Mouse (Mus musculus) telencephalon, adult 2 months (tissue): ENCODE data around the gene Ralb.

Experiments used
- DNase-seq: peaks from one replicate; pipeline ENCODE4 v3.0.0-alpha.2; 2011; ENCODE audit warnings: low read depth, low spot score

The Ralb gene

DNA sequence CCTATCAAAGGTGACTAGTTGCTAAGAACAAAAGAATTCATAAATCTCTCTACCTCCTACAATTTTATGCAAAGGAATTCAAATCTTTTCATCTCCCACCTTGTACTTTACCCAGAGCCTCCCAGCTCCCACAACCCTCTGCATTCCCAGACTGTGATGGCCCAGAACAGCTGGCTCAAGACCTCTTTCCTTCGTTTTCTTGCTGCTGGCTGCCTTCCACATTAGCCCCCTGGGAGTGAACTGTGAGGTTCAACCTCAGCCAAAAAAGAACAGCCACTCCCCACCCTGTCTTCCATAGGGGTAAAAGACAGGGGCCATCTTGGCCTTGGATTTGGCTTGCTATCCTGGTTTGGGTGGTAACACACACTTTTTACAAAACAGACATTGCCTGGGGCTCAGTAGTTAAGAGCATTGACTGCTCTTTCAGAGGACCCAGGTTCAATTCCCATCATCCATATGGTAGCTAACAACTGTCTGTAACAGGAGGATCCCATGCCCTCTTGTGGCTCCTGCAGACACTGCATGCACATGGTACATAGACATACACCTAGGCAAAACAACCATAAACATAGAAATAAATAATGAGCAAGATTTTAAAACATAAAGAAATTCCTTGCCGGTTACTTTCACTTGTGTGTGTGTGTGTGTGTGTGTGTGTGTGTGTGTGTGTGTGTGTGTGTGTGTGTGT, 10.4 kb downstream of the Ralb start:
- DNase-seq: no peak

GRCm38 (mm10) chr1:119492505-119492904, 12.1 kb downstream of the Ralb start:
- no peak for DNase-seq

GRCm38 (mm10) chr1:119492097-119492496, 12.5 kb downstream of the Ralb start:
- no peak for DNase-seq

DNA sequence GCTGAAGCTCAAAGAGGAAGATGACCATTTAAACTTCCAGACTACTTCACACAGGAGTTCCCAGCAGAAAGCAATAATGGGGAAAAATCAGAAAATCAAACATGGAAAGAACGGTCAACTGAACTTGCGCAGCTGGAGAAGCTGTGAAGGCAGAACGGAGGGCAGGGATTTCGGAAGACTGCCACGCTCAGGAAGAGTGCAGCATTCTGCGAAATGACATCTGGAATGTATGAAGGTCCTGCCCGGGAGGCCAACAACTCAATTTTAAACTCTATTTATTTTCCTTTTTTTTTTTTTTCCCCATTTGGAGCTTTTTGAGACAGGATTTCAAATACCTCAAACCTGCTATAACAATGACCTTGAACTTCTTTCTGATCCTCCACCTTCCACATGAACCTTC, 13.8 kb downstream of the Ralb start:
- no peak for DNase-seq

DNA sequence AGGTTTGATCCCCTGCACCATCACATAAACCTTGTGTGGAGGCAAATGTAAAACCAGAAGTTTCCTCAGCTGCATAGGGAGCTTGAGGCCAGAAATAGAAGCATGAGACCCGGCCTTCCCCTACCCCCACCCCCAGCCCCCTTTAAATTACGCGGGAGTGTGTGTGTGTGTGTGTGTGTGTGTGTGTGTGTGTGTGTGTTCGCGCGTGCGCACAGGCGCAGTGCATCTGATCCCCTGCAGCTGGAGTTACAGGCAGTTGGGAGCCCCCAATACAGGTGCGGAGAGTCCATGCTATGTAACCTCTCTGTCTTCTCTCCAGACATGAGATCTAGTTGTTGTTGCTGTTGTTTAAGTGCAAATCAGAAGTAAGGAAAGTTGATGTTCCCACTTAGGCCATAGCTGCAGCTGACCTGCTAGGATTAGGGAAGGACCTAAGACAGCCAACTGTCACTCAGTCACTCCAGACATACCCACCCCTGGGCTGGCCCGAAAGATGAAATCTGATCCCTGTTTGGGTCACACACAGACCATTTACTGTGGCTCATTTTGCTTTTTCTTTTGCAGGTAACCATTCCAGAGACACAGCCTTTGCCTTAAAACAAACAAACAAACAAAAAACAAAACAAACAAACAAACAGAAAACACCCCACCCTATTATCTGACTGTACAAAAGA, 16.5 kb downstream of the Ralb start:
- no peak for DNase-seq

GRCm38 (mm10) chr1:119485825-119486224, 18.8 kb downstream of the Ralb start:
- no peak for DNase-seq

- no peak for DNase-seq
These were observed 20.1 kb downstream of the Ralb start for GRCm38 (mm10) chr1:119484457-119484856.

GRCm38 (mm10) chr1:119482891-119483290, 21.7 kb downstream of the Ralb start:
- no peak for DNase-seq

- no peak for DNase-seq
These were observed 23.2 kb downstream of the Ralb start for GRCm38 (mm10) chr1:119481205-119481932.

GRCm38 (mm10) chr1:119480678-119481077, 23.9 kb downstream of the Ralb start:
- DNase-seq: no peak

DNA sequence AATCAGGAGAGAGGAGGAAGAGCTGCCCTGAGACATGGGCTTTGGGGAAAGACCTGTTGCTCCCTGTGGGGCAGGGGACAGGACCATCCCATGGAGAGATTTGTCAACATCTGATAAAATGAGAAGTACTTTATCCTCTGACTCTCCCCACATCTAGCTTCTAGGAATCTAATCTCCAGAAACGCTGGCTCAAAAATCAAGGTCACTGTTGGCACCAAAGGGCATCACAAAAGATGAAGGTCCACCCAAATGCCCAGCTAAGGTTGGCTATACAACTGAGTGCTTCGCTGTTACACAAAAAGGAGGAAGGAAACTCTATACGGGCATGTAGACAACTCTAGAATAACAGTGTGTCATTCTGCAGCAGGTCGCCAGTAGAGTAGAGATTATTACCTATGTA, 25.0 kb downstream of the Ralb start:
- no peak for DNase-seq

DNA sequence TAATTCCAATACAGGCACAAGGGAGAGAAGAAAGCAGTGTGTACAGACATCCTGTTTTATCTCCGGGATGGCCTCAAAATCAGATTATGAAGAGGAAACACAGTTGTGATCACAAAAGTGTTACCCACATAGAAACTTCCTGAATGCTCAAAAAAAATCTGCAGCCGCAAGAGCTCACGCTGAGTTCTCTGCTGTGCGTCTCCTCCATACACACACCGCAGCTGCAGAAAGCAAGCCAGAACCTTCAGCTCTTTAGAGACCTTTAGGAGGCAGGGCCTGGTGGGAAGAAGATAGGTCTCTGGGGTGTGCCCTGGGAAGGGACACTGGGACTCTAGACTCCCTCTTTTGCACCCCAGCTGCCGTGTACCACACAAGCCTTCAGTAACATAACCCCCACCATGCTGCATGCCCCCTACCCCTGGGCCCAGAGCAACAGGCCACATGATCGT, 27.7 kb downstream of the Ralb start:
- DNase-seq: no peak

DNA sequence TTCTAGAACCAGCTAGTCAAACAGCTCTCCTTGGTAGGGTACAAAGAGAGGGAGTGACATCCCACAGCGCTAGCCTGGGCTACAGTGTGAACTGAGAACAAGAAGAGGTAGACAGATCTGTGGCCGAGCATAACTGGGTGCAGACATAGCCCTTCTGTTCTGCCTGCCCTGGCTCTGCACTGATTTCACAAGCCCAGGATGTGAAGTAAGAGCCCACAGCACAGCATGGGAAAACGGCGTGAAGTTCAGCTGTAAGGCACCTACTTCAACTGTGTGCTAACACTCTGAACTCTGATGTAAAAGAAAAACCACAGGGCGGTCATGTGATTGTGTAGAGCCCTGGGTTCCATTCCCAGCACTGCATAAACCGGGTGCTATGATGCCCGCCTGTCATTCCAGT, 29.9 kb downstream of the Ralb start:
- DNase-seq: no peak

- DNase-seq: no peak
These were observed 31.9 kb downstream of the Ralb start for GRCm38 (mm10) chr1:119472648-119473047.

DNA sequence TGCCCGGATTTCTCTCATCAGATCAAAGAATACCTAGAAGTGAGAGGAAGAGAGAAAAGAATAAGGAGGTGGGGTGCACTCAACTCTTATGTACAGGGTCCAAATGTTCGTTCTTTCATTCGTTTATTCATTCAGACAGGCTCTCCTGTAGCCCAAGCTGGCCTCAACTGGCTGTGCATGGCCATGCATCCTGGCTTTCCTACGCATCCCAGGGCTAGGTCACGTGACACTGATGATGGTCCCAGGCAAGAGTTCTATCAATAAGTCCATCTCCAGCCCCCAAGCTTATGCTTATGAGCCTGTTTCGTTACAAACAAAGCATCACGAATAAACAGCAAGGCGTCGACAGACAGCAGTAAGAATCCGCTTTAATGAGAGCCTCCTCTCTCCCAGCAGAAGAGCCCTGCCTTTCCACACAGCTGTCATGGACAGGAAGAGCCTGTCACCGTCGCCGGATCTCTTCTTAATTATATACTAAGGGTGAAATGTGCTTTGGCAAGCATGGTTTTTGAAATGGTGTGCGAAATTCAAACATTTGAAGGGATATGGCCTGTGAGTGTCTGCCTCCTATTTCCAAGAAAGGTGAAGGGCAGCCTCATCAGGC, 32.7 kb downstream of the Ralb start:
- DNase-seq: no peak

GRCm38 (mm10) chr1:119463386-119463785, 41.2 kb downstream of the Ralb start:
- no peak for DNase-seq

- DNase-seq: no peak
These were observed 44.5 kb downstream of the Ralb start for GRCm38 (mm10) chr1:119460062-119460461.

DNA sequence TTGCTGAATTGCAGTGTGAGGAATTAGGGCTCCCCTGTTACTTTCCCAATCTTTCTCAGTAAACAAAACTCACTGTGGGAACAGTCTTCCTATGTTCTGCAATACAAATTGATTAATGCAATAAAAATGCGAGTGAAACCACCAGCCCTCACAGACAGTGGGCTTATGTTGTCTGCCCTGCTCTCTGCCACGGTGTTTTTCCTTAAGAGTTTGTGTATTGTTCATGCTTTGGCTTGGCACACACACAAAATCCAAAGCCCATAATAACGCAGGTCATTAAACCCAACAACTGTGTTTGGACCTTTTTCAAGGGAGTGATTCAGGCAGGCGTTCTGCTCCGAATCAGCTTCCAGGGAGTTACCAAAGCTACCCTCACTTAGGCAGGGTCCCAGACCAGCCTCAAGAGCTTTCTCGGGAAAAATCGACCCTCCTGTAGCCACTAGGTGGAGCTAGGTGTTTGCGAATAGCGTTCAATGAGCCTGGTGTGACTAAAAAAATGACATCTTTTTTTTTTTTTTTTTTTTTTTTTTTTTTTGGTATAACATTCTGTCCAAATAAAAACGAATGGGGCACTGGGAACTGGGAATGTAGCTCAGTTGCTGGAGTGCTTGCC, 46.5 kb downstream of the Ralb start:
- DNase-seq: no peak

DNA sequence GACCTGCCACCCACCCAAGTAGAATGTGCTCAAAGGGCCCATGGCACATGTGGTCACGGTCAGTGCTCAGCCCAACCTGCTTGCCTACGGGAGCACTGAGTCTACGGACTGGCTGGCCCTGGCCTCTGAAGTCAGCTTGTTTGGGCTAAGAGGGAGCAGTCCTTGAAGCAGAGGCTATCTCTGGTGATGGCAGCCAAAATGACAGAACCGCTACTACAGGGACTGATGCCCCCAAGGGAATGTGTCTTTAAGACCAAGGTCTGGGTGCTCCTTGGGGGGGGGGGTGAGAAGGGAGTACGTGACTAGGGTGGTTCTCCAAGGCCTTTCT, 47.1 kb downstream of the Ralb start:
- DNase-seq: no peak

DNA sequence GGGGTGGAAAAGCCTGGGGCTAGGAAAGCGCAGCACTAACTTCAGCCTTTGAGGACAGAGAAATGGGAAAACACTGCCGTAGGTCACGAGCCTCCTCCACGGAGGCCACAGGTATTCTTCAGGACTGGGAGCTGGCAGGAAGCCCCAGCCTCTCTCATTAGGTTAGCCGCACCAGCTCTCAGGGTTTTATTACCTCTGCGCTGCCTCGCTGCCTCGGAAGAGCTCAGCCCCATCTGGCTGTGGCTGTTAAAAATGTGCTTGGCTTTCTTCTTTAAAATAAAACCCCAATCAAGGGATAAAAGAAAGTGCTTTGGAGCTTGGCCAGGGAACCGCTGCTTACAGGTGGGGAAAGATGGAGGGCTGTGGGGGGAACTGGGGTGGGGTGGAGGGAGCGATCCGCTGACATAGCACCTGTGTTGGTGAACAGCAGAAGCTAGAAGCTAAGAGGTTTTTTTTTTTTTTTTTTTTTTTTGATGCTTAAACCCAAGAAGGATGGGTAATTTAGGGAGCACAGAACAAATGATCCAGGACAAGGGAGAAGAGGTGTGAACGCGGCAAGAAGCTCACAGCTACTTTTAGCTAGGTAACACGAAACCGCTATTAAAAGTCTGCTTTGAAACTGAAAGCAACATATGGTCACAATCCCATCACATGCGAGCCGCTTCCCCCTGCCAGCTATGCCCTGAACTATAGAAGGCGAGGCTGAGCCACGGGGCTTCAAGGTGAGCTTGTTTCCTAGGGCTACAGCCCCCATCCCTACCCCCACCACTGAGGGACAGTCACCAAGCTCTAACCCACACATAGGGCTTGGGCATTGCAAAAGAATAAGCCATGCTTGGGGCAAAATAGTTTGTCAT, 47.7 kb downstream of the Ralb start:
- DNase-seq: no peak

DNA sequence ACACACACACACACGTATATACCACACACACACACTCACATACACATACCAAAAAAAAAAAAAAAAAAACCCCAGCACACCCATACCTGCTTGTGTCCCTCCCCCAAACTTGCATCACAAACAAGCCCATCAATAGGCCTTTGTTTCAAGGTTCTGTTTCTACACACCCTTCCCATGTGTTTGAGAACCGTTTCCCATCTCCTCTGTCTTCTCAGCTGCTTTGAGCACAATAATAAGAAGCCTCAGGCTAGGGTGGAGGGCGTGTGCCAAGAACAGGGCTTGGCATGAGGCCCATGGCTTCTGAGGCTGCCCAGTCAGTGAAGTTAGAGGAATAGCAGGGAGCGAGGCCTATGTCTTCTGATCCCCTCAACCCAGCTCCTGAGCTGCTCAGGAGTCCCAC, 50.9 kb downstream of the Ralb start:
- no peak for DNase-seq
